Mouse (Mus musculus): Measurements from ENCODE around the gene Foxred2. TPM values are rescaled to one million over a fixed set of nuclear protein-coding genes. Genes with fewer than 3 reads are reported as not detected.

The Foxred2 gene
- polyA plus RNA-seq, 1 experiment from 2014 or later, result 5.5 TPM

DNA sequence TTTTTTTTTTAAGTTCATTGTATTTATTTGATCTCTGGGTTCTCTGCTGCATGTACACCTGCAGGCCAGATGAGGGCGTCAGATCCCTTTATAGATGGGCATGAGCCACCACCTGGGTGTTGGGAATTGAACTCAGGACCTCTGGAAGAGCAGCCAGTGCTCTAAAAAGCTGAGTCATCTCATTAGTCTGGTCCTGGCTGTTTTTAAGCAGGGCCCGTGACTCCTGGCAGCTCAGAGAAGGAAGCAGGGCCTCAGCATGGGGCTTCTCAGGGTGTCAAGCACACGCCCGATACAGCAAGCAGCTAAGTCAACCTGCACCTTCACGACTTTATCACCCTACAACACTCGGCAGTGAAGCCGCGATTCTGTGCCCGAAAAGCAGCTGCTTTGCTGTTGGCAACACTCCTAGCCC, 8.6 kb upstream of the Foxred2 start:
- H3K9me3 ChIP-seq, result no peaks in the 10 kb centered on the region
- peaks cover 12% of the 10 kb centered on the region for H3K4me1 ChIP-seq (replicated peaks)
- no peaks in the 10 kb centered on the region for H3K27me3 ChIP-seq (ENCODE audit: insufficient read depth, poor library complexity, severe bottlenecking)
- DNase-seq (ENCODE audit: low spot score), result no peak
- 87% methylated on average over 9 of the region's 9 CpGs for WGBS
- H3K4me3 ChIP-seq, result no peak overlapping the region
- H3K36me3 ChIP-seq, result peaks cover 88% of the 10 kb centered on the region
- H3K27ac ChIP-seq, result no peak overlapping the region

DNA sequence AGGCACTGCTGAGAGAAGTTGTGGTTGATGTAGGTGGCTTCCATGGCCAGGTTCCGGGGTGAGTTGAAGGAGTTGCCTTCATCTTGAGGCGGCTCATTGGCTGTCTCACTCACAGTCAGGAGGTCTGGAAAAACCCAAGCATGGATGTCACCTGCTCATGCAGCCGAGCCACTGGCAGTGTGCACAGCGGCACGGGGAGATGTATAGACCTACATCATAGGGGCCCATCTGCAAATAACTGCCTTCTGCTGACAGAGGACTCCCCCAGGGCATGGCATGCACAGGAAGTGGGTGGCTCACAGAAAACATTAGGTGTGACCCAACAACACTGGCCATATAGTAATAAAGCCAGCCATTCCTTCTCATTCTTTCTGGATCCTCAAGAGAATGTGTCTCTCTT, 5.9 kb upstream of the Foxred2 start:
- 98% methylated on average over 5 of the region's 5 CpGs for WGBS
- peaks cover 97% of the 10 kb centered on the region for H3K36me3 ChIP-seq

DNA sequence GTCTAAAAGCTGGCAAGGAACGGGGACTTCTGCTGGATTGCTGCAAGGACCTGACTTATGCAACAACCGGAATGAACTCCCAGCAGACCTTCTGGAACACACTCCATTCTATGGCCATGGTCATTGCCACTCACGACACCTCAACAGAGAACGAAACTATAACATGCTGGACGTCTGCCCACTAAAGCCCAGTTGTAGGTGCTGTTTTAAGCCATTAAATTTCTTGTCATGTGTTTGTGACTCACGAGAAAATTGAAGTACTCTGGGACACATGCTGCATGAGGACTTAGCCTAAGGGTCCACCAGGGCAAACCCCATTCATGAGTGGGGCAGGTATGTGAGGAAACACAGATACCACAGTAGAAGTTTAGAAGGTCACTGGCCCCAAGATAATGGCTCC, 4.2 kb upstream of the Foxred2 start:
- no peak overlapping the region for H3K27ac ChIP-seq
- DNase-seq (ENCODE audit: low spot score), result no peak
- H3K27me3 ChIP-seq (ENCODE audit: insufficient read depth, poor library complexity, severe bottlenecking), result peaks cover 13% of the 10 kb centered on the region
- H3K9me3 ChIP-seq, result no peaks in the 10 kb centered on the region
- WGBS, result 93% methylated on average over 6 of the region's 6 CpGs
- H3K36me3 ChIP-seq, result peaks cover 79% of the 10 kb centered on the region
- no peak overlapping the region for H3K4me3 ChIP-seq
- H3K4me1 ChIP-seq (replicated peaks), result peaks cover 20% of the 10 kb centered on the region

More for the DNA sequence above, 5.9 kb upstream of the Foxred2 start:
- Histone ChIP-seq H3K4me3 (no peak overlapping the region), H3K27me3 (ENCODE audit: insufficient read depth, poor library complexity, severe bottlenecking) (peaks cover 6% of the 10 kb centered on the region; the same call in 1 of the 2 replicates), H3K27ac (no peak overlapping the region), H3K4me1 (replicated peaks) (peaks cover 3% of the 10 kb centered on the region), H3K9me3 (no peaks in the 10 kb centered on the region)
- no peak for DNase-seq (ENCODE audit: low spot score)

DNA sequence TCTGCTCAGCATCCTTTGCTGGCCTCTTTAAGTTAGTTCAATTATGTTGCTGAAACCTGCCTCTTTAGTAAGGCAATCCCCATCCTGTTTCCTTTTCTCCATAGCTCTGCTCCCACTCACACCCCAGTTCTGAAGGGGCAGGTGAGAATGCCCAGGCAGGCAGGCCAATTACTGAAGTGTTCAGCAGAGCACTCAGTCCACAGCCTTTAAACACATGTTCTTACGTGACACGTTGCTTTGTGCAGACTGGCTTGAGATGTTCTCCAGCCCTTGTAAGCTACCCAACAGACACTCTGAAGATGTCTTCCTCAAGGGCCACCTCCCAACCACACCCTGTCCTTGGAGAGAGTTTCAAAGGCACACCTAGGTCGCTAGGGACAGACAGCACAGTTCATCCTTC, 1.5 kb upstream of the Foxred2 start:
- no peak overlapping the region for H3K27ac ChIP-seq
- peaks cover 32% of the 10 kb centered on the region for H3K27me3 ChIP-seq (ENCODE audit: insufficient read depth, poor library complexity, severe bottlenecking)
- no peaks in the 10 kb centered on the region for H3K9me3 ChIP-seq
- H3K36me3 ChIP-seq, result peaks cover 55% of the 10 kb centered on the region
- H3K4me3 ChIP-seq, result no peak overlapping the region
- DNase-seq (ENCODE audit: low spot score), result no peak
- peaks cover 30% of the 10 kb centered on the region for H3K4me1 ChIP-seq (replicated peaks)
- 67% methylated on average over 3 of the region's 3 CpGs for WGBS

DNA sequence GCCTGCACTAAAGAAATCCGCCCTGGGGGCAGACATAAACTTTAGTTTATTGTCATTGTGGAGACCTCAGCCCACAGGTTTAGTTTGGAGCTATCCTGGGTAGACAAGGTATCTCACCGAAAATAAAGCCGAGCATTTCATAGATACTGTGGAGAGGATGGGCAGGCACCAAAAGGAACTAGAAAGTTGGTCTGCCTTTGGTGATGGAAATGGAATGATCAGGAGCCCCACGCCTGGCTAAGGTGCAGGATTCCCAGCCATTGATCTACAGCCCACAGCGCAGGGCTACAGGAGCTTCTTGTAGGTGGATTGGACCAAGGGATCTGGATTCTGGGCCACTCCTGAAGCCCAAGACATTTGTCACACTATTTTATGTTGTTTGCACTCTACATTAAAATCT, 1.1 kb upstream of the Foxred2 start:
- no peak overlapping the region for H3K27ac ChIP-seq
- no peak for DNase-seq (ENCODE audit: low spot score)
- H3K4me1 ChIP-seq (replicated peaks), result peaks cover 30% of the 10 kb centered on the region
- 55% methylated on average over 5 of the region's 5 CpGs for WGBS
- peaks cover 32% of the 10 kb centered on the region for H3K27me3 ChIP-seq (ENCODE audit: insufficient read depth, poor library complexity, severe bottlenecking)
- H3K4me3 ChIP-seq, result no peak overlapping the region
- H3K9me3 ChIP-seq, result no peaks in the 10 kb centered on the region
- peaks cover 55% of the 10 kb centered on the region for H3K36me3 ChIP-seq

DNA sequence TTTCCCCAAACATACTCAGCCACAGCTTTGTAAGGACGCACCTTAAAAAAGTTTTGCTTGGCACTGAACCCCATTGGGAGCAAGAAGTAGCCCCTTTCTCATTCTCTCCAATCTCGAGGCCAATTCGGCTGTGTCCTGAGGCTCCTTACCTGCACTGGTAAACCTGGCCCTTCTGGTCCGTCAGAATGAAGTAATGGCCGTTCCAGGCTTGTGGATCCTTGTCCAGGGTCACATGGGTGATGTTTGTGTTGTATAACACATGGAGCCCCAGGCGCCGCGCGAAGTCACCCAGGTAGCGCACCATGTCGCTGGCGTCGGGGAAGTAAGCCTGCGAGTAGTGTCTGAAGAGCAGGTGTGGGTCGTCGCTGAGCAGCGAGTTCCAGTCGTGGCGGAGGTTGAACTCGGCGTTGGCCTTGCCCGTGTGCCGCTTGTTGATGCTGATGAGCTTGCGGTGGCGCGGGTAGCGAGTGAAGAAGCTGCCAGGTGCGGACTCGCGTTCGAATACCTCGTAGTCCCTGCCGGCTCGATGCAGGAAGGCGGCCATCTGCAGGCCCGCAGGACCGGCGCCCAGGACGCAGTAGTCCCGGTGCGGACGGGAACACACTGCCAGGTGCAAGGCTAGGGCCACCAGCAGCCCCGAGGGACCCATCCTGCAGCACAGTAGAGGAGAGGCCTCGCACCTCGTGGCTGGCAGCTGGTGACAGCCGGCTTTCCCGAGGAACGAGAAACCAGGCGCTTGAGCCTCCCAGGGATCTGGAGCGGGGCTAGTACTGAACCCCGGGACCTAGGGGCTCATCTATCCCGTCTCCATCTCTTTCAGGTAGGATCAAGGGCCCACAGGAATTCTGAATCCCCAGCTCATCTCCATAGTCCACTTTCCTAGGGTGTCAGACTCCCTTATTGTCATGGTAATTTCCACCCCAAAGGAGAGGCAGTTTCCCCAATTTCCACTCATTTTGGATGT, 800 bp downstream of the Foxred2 start:
- H3K36me3 ChIP-seq, result peaks cover 49% of the 10 kb centered on the region
- H3K4me3 ChIP-seq, result peak overlapping the region; percentile 63
- DNase-seq (ENCODE audit: low spot score), result peak; percentile 39
- H3K9me3 ChIP-seq, result no peaks in the 10 kb centered on the region
- H3K27ac ChIP-seq, result peak overlapping the region; percentile 76
- WGBS, result 11% methylated on average over 52 of the region's 52 CpGs
- H3K4me1 ChIP-seq (replicated peaks), result peaks cover 30% of the 10 kb centered on the region
- H3K27me3 ChIP-seq (ENCODE audit: insufficient read depth, poor library complexity, severe bottlenecking), result peaks cover 32% of the 10 kb centered on the region

DNA sequence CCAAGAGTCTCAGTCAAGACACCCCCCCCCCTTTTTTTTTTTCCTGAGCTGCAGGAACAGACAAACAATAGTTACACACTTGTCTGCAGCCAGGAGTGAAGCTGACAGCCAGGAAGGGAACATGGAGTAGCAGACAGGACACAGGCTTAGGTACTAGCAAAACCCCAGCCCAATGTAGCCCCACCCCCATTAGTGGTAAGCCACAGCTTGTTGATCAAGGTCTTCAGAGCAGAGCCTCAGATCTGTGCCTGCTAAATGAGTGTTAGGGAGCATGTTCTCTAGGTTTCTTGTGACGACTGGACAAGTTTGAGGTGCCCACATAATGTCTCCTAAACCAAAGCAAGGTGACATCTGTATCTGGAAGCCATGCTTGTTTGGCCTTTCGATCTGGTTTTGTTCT, 2.2 kb downstream of the Foxred2 start:
- peaks cover 30% of the 10 kb centered on the region for H3K4me1 ChIP-seq (replicated peaks)
- no peak overlapping the region for H3K27ac ChIP-seq
- peaks cover 45% of the 10 kb centered on the region for H3K36me3 ChIP-seq
- peaks cover 32% of the 10 kb centered on the region for H3K27me3 ChIP-seq (ENCODE audit: insufficient read depth, poor library complexity, severe bottlenecking)
- H3K9me3 ChIP-seq, result no peaks in the 10 kb centered on the region
- WGBS, result 87% methylated on average over 2 of the region's 2 CpGs
- DNase-seq (ENCODE audit: low spot score), result no peak
- no peak overlapping the region for H3K4me3 ChIP-seq

DNA sequence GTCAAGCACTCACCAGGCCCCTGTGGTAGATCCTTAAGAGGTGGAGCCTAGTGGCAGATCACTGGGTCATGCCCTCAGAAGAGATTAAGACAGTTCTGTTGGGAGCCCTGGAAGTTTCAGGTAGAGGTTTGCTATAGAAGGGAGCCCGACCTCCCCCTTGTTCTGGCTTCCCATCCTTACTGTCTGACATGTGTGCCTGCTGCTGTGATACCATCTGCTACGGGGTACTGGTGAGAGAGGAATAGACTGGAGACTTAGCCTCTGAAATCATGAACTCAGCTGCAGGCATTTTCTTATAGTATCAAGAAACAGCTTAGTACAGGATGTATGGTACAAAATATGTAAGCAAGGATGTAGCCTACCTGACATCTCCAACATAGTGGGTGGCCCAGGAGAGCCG, 3.6 kb downstream of the Foxred2 start:
- Histone ChIP-seq H3K36me3 (peaks cover 35% of the 10 kb centered on the region), H3K4me3 (no peak overlapping the region), H3K4me1 (replicated peaks) (peaks cover 30% of the 10 kb centered on the region), H3K27me3 (ENCODE audit: insufficient read depth, poor library complexity, severe bottlenecking) (peaks cover 30% of the 10 kb centered on the region), H3K27ac (no peak overlapping the region), H3K9me3 (no peaks in the 10 kb centered on the region)
- 92% methylated on average over 3 of the region's 3 CpGs for WGBS
- DNase-seq (ENCODE audit: low spot score), result no peak

DNA sequence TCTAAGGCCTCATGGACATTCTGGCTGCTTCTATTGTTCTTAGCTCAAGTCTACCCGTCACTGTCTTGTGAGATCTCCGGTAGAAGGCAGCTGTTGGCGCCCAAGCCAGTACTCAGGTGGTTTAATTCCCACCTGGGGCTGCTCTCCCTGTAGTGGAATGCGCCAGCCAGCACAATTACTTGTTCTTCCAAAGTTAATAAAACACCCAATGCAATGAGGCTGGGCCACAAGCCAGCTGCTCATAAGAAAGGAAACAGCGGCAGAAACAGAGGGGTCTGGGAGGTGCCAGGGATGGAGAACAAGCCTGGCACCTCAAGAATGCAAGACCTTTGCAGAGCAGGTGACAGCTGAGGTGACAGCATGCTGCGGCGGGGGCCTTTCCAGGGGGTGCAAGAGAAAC, 7.5 kb downstream of the Foxred2 start:
- Histone ChIP-seq H3K4me1 (replicated peaks) (peaks cover 4% of the 10 kb centered on the region; the same call in 1 of the 2 replicates), H3K36me3 (peaks cover 62% of the 10 kb centered on the region), H3K27me3 (ENCODE audit: insufficient read depth, poor library complexity, severe bottlenecking) (0 out of 2 replicates have a peak, but pooled peaks cover 4% of the 10 kb centered on the region), H3K9me3 (no peaks in the 10 kb centered on the region), H3K27ac (no peak overlapping the region), H3K4me3 (no peak overlapping the region)
- 92% methylated on average over 7 of the region's 7 CpGs for WGBS
- DNase-seq (ENCODE audit: low spot score), result no peak

DNA sequence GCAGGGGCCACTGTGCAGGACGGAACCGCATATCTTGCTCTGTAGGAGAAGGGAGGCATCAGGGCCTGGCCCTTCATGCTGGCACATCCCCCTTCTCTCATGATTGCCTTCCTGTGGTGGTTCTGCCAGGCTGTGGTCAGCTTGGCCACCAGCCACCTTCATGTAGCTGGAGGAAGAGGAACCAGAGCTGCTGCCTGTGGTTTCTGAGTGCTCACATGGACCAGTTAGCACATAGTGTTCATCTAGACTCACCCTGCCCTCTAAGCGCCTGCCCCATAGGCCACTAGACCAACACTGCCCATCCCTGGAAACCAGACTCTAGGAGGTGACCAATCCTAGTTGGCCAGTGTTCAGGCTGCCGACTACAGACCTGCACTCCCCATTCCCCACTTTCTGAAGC, 10.8 kb downstream of the Foxred2 start:
- H3K9me3 ChIP-seq, result no peaks in the 10 kb centered on the region
- 93% methylated on average over 4 of the region's 4 CpGs for WGBS
- DNase-seq (ENCODE audit: low spot score), result no peak
- no peaks in the 10 kb centered on the region for H3K27me3 ChIP-seq (ENCODE audit: insufficient read depth, poor library complexity, severe bottlenecking)
- H3K4me3 ChIP-seq, result no peak overlapping the region
- H3K36me3 ChIP-seq, result peaks cover 63% of the 10 kb centered on the region
- H3K4me1 ChIP-seq (replicated peaks), result no peaks in the 10 kb centered on the region
- H3K27ac ChIP-seq, result no peak overlapping the region

DNA sequence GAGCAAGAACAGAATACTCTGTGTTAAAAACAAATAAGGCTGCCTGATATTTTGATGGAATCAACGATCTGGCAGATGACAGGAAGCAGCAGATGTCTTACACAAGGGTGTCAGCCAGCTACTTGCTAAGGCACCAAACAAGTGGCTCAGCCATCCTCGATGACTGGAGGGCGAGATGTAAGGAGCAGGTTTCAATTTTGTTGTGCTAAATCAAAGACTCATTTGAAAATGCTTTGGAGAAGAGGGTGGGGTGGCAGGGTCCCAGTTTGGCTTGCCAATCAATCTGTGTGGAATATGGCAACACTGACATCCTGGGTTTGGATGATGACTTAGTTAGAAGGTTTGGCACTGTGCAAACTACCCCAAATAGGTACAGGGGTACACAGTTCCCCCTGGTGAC, 15.0 kb downstream of the Foxred2 start:
- no peak for DNase-seq (ENCODE audit: low spot score)
- Histone ChIP-seq H3K9me3 (no peaks in the 10 kb centered on the region), H3K27me3 (ENCODE audit: insufficient read depth, poor library complexity, severe bottlenecking) (no peaks in the 10 kb centered on the region), H3K4me1 (replicated peaks) (no peaks in the 10 kb centered on the region), H3K4me3 (no peak overlapping the region), H3K36me3 (peaks cover 37% of the 10 kb centered on the region), H3K27ac (no peak overlapping the region)
- 86% methylated on average over 3 of the region's 3 CpGs for WGBS

DNA sequence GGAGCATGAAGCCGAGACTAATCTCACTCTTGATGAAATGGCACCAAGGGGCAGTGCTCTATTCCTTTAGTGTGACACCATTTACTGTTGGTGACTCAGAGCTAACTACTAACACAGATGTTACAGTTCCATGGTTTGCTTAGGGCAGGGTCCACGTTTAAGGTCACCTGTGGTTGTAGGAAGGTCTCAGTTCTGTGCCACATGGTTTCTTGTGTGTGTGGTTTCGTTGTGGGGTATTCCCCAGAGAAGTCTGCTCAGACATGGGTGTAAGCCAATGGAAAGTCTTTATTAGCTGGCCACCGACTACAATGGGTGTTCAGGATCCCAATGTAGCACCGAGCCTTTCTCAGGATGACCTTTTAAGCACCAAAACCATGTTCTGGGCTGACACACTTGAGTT, 18.0 kb downstream of the Foxred2 start:
- no peak overlapping the region for H3K4me3 ChIP-seq
- 82% methylated on average over 5 of the region's 5 CpGs for WGBS
- no peaks in the 10 kb centered on the region for H3K27me3 ChIP-seq (ENCODE audit: insufficient read depth, poor library complexity, severe bottlenecking)
- peaks cover 18% of the 10 kb centered on the region for H3K36me3 ChIP-seq
- no peak for DNase-seq (ENCODE audit: low spot score)
- H3K9me3 ChIP-seq, result no peaks in the 10 kb centered on the region
- H3K4me1 ChIP-seq (replicated peaks), result peaks cover 10% of the 10 kb centered on the region; the same call in 1 of the 2 replicates
- no peak overlapping the region for H3K27ac ChIP-seq

DNA sequence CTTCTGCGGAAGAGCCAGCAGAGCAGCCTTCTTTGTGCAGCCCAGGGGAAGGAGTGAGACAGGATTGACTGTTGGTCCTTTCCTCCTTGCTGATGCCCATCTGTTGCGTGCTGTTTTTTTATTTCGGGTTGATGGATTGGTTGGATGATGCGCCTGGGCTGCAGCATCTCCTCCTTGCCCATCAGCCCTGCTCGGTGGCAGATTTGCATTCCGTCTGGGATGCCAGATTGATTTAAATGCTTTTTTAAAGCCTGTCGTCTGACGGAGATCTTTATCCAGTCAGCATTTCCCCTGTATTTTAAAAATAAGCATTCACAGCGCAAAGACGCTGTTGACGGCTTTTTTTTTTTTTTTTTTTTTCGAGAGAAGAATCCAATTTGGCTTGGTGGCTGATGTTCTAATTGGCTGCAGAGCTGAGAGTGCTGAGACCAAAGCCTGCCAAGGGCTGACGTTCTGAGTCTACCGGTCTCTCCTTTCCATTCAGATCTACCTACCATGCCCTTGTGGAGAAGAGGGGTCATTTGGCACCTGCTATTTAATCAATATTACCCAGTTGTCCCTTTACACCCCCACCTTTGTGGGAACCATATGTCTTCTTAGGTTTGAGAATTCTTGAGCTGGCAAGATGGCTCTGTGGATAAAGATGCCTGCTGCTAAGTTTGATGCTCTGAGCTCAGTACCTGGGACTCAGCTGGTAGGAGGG, 20.7 kb downstream of the Foxred2 start:
- no peak for DNase-seq (ENCODE audit: low spot score)
- no peak overlapping the region for H3K4me3 ChIP-seq
- no peaks in the 10 kb centered on the region for H3K27me3 ChIP-seq (ENCODE audit: insufficient read depth, poor library complexity, severe bottlenecking)
- 82% methylated on average over 14 of the region's 14 CpGs for WGBS
- peaks cover 12% of the 10 kb centered on the region; the same call in 1 of the 2 replicates for H3K4me1 ChIP-seq (replicated peaks)
- no peaks in the 10 kb centered on the region for H3K9me3 ChIP-seq
- no peaks in the 10 kb centered on the region for H3K36me3 ChIP-seq
- no peak overlapping the region for H3K27ac ChIP-seq
